Mouse (Mus musculus) erythroblast, embryonic 14.5 days (primary cell): ENCODE data around the gene Mga. TPM values are rescaled to one million over a fixed set of nuclear protein-coding genes. Genes with fewer than 3 reads are reported as not detected.

Experiments used
- H3K27me3 ChIP-seq: 2 replicates; pipeline ENCODE4 v1.6.1; 2012; ENCODE audit warnings: inconsistent platforms; ENCODE audit not compliant: control insufficient read depth
- H3K36me3 ChIP-seq: 2 replicates; pipeline ENCODE4 v1.6.1; 2012; ENCODE audit warnings: mild to moderate bottlenecking, inconsistent platforms; ENCODE audit not compliant: control insufficient read depth
- H3K4me1 ChIP-seq: 2 replicates; pipeline ENCODE4 v1.6.1; 2012; ENCODE audit warnings: inconsistent platforms; ENCODE audit not compliant: control insufficient read depth
- H3K4me3 ChIP-seq: replicated peaks from 2 replicates; pipeline ENCODE3; 2012; ENCODE audit warnings: moderate library complexity, mild to moderate bottlenecking, inconsistent platforms
- H3K9me3 ChIP-seq: 2 replicates; pipeline ENCODE4 v1.6.1; 2012; ENCODE audit warnings: low read length, inconsistent platforms, mixed read lengths; ENCODE audit not compliant: control insufficient read depth
- GATA1 ChIP-seq: IDR thresholded peaks from 2 replicates; pipeline ENCODE4 v1.6.1; 2012; ENCODE audit warnings: low read length, inconsistent platforms, mixed read lengths
- TAL1 ChIP-seq: IDR thresholded peaks from 3 replicates; pipeline ENCODE4 v1.6.1; 2012; ENCODE audit warnings: low read length, inconsistent platforms, mixed read lengths
- polyA plus RNA-seq: library from polyadenylated mRNA; stranded (reverse); fragments of >175 nt; gene quantifications from 2 replicates; pipeline ENCODE4 v1.2.3, GENCODE M21; 2012

Mga gene
- polyA plus RNA-seq, 1 experiment: 0.01 TPM

GRCm38 (mm10) chr2:120011462-120012200 is 114.6 kb downstream of the Mga start:
- no peaks in the 10 kb centered on the region for H3K27me3 ChIP-seq
- H3K9me3 ChIP-seq: no peaks in the 10 kb centered on the region
- no peaks in the 10 kb centered on the region; the same call in 1 of the 2 replicates for H3K36me3 ChIP-seq
- TF ChIP-seq GATA1 (no peak), TAL1 (no peak)
- H3K4me1 ChIP-seq: peaks cover 22% of the 10 kb centered on the region
- H3K4me3 ChIP-seq: no peak overlapping the region

GRCm38 (mm10) chr2:120012924-120013323 is 115.9 kb downstream of the Mga start:
- H3K4me1 ChIP-seq: peaks cover 26% of the 10 kb centered on the region
- H3K4me3 ChIP-seq: no peak overlapping the region
- no peaks in the 10 kb centered on the region for H3K9me3 ChIP-seq
- H3K36me3 ChIP-seq: peaks cover 5% of the 10 kb centered on the region; the same call in 1 of the 2 replicates
- no peak for TF ChIP-seq TAL1
- TF ChIP-seq GATA1: no peak
- no peaks in the 10 kb centered on the region for H3K27me3 ChIP-seq

GRCm38 (mm10) chr2:120013831-120014486 is 116.9 kb downstream of the Mga start:
- Histone ChIP-seq H3K4me3 (no peak overlapping the region), H3K36me3 (peaks cover 8% of the 10 kb centered on the region), H3K9me3 (no peaks in the 10 kb centered on the region), H3K27me3 (no peaks in the 10 kb centered on the region), H3K4me1 (peaks cover 26% of the 10 kb centered on the region)
- no peak for TF ChIP-seq GATA1
- no peak for TF ChIP-seq TAL1

- TF ChIP-seq TAL1: no peak
- no peak for TF ChIP-seq GATA1
- Histone ChIP-seq H3K9me3 (no peaks in the 10 kb centered on the region), H3K36me3 (peaks cover 12% of the 10 kb centered on the region), H3K4me1 (peaks cover 26% of the 10 kb centered on the region), H3K4me3 (no peak overlapping the region), H3K27me3 (no peaks in the 10 kb centered on the region)
Measured at GRCm38 (mm10) chr2:120015882-120016281, 118.9 kb downstream of the Mga start.

- peaks cover 26% of the 10 kb centered on the region for H3K4me1 ChIP-seq
- TF ChIP-seq TAL1 (no peak), GATA1 (no peak)
- H3K27me3 ChIP-seq: no peaks in the 10 kb centered on the region
- H3K4me3 ChIP-seq: no peak overlapping the region
- H3K36me3 ChIP-seq: peaks cover 17% of the 10 kb centered on the region
- H3K9me3 ChIP-seq: no peaks in the 10 kb centered on the region
Measured at GRCm38 (mm10) chr2:120017599-120017998, 120.6 kb downstream of the Mga start.

Other genes with a start within 250 kb of the Mga start
- 0.16 and 0.62 TPM in 2 replicates for gene Ndufaf1, start 234.4 kb upstream of the Mga start, polyA plus RNA-seq
- gene Rtf1, start 222.2 kb upstream of the Mga start, polyA plus RNA-seq: 5.3 and 5.8 TPM in 2 replicates
- gene Itpka, start 154.9 kb upstream of the Mga start, polyA plus RNA-seq: 0.05 and 0.06 TPM in 2 replicates
- not detected in 2 replicates for gene Ltk, start 136.8 kb upstream of the Mga start, polyA plus RNA-seq
- 0.74 and 0.80 TPM in 2 replicates for gene Rpap1, start 109.7 kb upstream of the Mga start, polyA plus RNA-seq
- 0.01 TPM in 1 of 2 replicates, not detected in the other for gene Tyro3, start 99.5 kb upstream of the Mga start, polyA plus RNA-seq
- 0.02 TPM in 2 replicates for gene Mapkbp1, start 75.5 kb downstream of the Mga start, polyA plus RNA-seq
- gene Jmjd7, start 130.3 kb downstream of the Mga start, polyA plus RNA-seq: 0.44 and 0.82 TPM in 2 replicates
- gene Gm28042, start 130.3 kb downstream of the Mga start, polyA plus RNA-seq: 0.01 TPM in 1 of 2 replicates, not detected in the other
- 0.30 and 0.55 TPM in 2 replicates for gene Pla2g4b, start 136.2 kb downstream of the Mga start, polyA plus RNA-seq